Mouse (Mus musculus) layer of hippocampus, postnatal 36 days (tissue): ENCODE data around the gene Brix1. TPM values are rescaled to one million over a fixed set of nuclear protein-coding genes. Genes with fewer than 3 reads are reported as not detected.

Source experiments
- DNase-seq, 2 experiments: peaks; one replicate each; pipeline ENCODE4 v3.0.0; 2022
- total RNA-seq, 2 experiments: library from RNA; stranded (reverse); gene quantifications; 2 replicates each; pipeline ENCODE4 v1.2.3; 2021

Gene Brix1
- total RNA-seq, 2 experiments from 2014 or later, result 26.6 to 27.4 TPM

- DNase-seq, result no peak
Observed at GRCm38 (mm10) chr15:10447102-10447501, 38.6 kb downstream of the Brix1 start.

- DNase-seq, result no peak
Observed at GRCm38 (mm10) chr15:10442275-10442674, 43.5 kb downstream of the Brix1 start.

GRCm38 (mm10) chr15:10441493-10441892 is 44.3 kb downstream of the Brix1 start:
- no peak for DNase-seq

GRCm38 (mm10) chr15:10439963-10440362 is 45.8 kb downstream of the Brix1 start:
- DNase-seq, result no peak

GRCm38 (mm10) chr15:10436893-10437292 is 48.9 kb downstream of the Brix1 start:
- no peak for DNase-seq

GRCm38 (mm10) chr15:10426545-10427266 is 59.0 kb downstream of the Brix1 start:
- DNase-seq, result no peak

- no peak for DNase-seq
Observed at GRCm38 (mm10) chr15:10426124-10426523, 59.6 kb downstream of the Brix1 start.

Other genes with a start within 250 kb of the Brix1 start
- not detected for gene Gm21973, start 160.6 kb downstream of the Brix1 start, total RNA-seq
- gene Agxt2, start 127.4 kb downstream of the Brix1 start, total RNA-seq, result not detected
- gene Dnajc21, start 15.4 kb downstream of the Brix1 start, total RNA-seq, result 10 to 100 TPM; 25.7 to 26.4 TPM
- 10 to 100 TPM; 12.7 to 13.5 TPM for gene Rad1, start 71 bp upstream of the Brix1 start, total RNA-seq
- not detected for gene Ttc23l, start 72.7 kb upstream of the Brix1 start, total RNA-seq
- gene Rai14, start 228.7 kb upstream of the Brix1 start, total RNA-seq, result 1 to 10 TPM; 4.8 to 5.6 TPM